Mouse (Mus musculus) kidney, adult 2 months (tissue): ENCODE results near the gene Park7. TPM values are rescaled to one million over a fixed set of nuclear protein-coding genes. Genes with fewer than 3 reads are reported as not detected.

Source experiments
- DNase-seq: peaks from one replicate; pipeline ENCODE4 v3.0.0; 2021
- H3K27ac ChIP-seq: fragments of 200-500 bp; 2 replicates; pipeline ENCODE4 v1.5.1; 2012; ENCODE audit warnings: low read depth, low read length, control low read depth, inconsistent platforms; ENCODE audit not compliant: insufficient read depth
- H3K27me3 ChIP-seq: fragments of 200-500 bp; replicated peaks from 2 replicates; pipeline ENCODE4 v1.6.1; 2012; ENCODE audit warnings: mild to moderate bottlenecking, moderate library complexity, low read length, inconsistent platforms; ENCODE audit not compliant: control insufficient read depth, insufficient read depth
- H3K36me3 ChIP-seq: fragments of 200-500 bp; 2 replicates; pipeline ENCODE4 v1.6.1; 2012; ENCODE audit warnings: mild to moderate bottlenecking, moderate library complexity, low read length, inconsistent platforms; ENCODE audit not compliant: control insufficient read depth, insufficient read depth
- H3K4me1 ChIP-seq: fragments of 200-500 bp; 2 replicates; pipeline ENCODE4 v1.6.1; 2011; ENCODE audit warnings: low read length; ENCODE audit not compliant: control insufficient read depth, insufficient read depth
- H3K4me3 ChIP-seq: fragments of 200-500 bp; 2 replicates; pipeline ENCODE4 v1.5.1; 2011; ENCODE audit warnings: mild to moderate bottlenecking, low read depth, low read length, control low read depth; ENCODE audit not compliant: insufficient read depth
- CTCF ChIP-seq: fragments of 200-500 bp; conservative IDR thresholded peaks from 2 replicates; pipeline ENCODE4 v1.5.1; 2011; ENCODE audit warnings: low read depth, mild to moderate bottlenecking, control low read depth, low read length, moderate library complexity, mixed read lengths; ENCODE audit not compliant: insufficient read depth, insufficient read length
- POLR2A ChIP-seq: fragments of 200-500 bp; IDR thresholded peaks from one replicate; pipeline ENCODE4 v1.6.1; 2011; ENCODE audit warnings: low read depth, low read length, control low read depth
- WGBS: fragments of 180-500 bp; shearing (Covaris S2); methylation state at CpG from one replicate; pipeline ENCODE4 v1.1.7; 2018; 5-methylcytosine and 5-hydroxymethylcytosine counted together
- polyA plus RNA-seq: library from polyadenylated mRNA; depleted of rRNA; stranded (reverse); fragments of >200 nt; gene quantifications from 2 replicates; pipeline ENCODE4 v1.2.3, GENCODE M21; 2012

Park7 gene
- polyA plus RNA-seq, 1 experiment = 444 TPM

DNA sequence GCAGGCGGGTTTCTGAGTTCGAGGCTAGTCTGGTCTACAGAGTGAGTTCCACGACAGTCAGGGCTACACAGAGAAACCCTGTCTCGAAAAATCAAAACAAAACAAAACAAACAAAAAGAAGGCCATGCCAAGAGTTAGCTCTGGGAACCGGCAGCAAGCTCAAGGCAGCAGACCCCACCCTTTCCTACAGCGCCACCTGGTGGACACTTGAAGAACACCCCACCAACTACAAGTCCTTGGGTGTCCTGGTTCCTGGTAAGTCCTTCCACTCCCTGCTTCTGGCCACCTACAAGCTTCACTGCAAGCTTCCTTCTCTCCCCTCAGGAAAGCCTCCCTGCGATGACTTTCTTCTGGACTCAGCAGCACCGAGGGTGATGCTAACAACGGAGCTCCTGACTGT lies 12.6 kb downstream of the Park7 start:
- 36% methylated on average over 9 of the region's 9 CpGs for WGBS
- Histone ChIP-seq H3K27me3 (no peaks in the 10 kb centered on the region), H3K4me3 (no peak overlapping the region), H3K4me1 (peaks cover 41% of the 10 kb centered on the region), H3K27ac (peak overlapping the region; percentile 85), H3K36me3 (peaks cover 5% of the 10 kb centered on the region)
- peak; percentile 81 for TF ChIP-seq CTCF
- TF ChIP-seq POLR2A = no peak
- DNase-seq = peak; percentile 81

DNA sequence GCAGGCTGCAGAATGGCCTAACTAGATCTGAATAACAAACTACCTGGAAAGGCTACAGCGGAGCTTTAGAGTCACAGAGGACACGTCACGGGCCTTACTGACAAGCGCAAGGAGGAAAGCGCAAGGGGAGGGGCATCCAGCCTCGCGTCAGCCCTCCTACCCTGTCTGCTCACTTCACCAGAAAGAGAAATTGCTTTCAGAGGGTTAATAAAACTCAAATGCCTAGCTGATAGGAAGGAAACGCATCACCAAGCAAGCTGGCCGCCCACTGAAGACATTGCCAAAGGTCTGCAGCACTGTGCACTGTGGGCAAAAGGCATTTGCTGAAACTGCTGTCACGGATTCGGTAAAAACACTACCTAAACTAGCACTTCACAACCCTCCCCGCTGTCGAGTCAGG lies 13.8 kb downstream of the Park7 start:
- no peak overlapping the region for H3K4me3 ChIP-seq

DNA sequence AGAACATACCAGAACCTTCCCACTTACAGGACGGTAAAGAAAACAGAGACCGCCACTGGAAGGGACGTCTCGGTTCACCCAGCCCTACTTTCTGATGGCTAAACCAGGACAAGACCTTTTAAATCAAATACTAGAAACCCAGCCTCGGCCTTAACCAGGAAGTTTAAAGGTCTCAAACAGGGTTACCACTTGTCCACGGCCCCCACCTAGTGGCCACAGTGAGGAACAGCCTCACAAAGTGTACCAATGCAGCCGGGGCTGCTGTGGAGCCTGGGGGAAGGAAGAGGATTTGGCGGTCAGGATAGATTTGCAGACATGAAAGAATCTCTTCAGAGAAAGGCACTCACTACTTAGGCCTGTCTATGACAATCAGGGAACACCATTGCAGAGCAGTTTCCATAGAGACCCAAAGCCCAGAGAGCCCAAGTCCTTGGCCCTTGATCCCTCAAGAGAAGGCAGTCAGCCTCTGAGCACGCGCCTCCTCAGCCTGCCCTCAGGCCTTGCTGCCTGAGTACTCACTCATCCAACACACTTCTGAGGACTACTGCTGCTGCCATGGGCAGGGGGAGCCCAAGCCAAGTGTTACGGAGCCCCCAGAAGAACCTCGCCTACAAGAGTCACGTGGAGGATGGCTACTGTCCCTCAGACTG lies 15.4 kb downstream of the Park7 start:
- Histone ChIP-seq H3K36me3 (peaks cover 2% of the 10 kb centered on the region), H3K4me3 (no peak overlapping the region), H3K27me3 (no peaks in the 10 kb centered on the region), H3K27ac (peak overlapping the region; percentile 56), H3K4me1 (peaks cover 39% of the 10 kb centered on the region; the same call in 1 of the 2 replicates)
- 24% methylated on average over 13 of the region's 13 CpGs for WGBS
- TF ChIP-seq CTCF = peak; percentile 93
- TF ChIP-seq POLR2A = no peak
- peak; percentile 86 for DNase-seq

More for the DNA sequence above, 13.8 kb downstream of the Park7 start:
- H3K36me3 ChIP-seq = peaks cover 2% of the 10 kb centered on the region
- H3K4me1 ChIP-seq = peaks cover 41% of the 10 kb centered on the region
- peak; percentile 74 for DNase-seq
- H3K27me3 ChIP-seq = no peaks in the 10 kb centered on the region
- WGBS = 59% methylated on average over 13 of the region's 13 CpGs
- H3K27ac ChIP-seq = peak overlapping the region; percentile 85
- TF ChIP-seq CTCF (no peak), POLR2A (no peak)

DNA sequence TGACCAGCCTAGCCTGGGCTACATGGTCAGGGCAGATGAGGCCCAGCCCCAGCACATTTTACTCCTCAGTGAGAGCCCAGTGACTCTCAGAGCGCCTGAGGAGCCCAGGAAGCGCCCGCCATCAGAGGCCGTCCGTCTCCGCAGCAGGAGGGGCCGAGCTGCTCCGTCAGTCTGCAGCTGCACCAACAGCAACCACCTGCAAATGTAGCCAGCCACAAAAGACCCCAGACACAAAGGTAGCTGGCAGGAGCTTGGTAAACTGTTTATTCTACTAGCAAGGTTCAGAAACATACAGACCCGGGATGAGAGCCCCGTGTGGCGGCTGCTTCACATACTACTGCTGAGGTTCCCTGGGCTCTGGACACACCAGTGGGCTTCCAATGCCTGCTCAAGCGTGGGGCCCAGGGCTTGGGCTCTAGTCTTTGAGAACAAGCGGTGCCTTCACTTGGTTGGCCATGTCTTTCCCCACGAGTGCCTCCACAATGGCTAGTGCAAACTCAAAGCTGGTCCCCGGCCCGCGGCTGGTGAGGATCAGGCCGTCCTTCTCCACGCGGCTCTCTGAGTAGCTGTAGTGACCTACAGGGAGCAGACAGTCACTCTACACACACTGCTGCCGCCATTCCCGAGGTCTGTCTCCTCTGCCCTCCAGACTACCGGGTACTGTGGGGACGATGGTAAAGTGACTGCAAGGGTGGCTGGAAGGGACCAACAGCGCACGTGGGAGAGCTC lies 17.2 kb downstream of the Park7 start:
- WGBS = 93% methylated on average over 26 of the region's 26 CpGs
- Histone ChIP-seq H3K27me3 (no peaks in the 10 kb centered on the region), H3K4me3 (no peak overlapping the region), H3K4me1 (peaks cover 24% of the 10 kb centered on the region; the same call in 1 of the 2 replicates), H3K27ac (no peak overlapping the region), H3K36me3 (peaks cover 2% of the 10 kb centered on the region)
- DNase-seq = no peak
- TF ChIP-seq POLR2A (no peak), CTCF (no peak)

DNA sequence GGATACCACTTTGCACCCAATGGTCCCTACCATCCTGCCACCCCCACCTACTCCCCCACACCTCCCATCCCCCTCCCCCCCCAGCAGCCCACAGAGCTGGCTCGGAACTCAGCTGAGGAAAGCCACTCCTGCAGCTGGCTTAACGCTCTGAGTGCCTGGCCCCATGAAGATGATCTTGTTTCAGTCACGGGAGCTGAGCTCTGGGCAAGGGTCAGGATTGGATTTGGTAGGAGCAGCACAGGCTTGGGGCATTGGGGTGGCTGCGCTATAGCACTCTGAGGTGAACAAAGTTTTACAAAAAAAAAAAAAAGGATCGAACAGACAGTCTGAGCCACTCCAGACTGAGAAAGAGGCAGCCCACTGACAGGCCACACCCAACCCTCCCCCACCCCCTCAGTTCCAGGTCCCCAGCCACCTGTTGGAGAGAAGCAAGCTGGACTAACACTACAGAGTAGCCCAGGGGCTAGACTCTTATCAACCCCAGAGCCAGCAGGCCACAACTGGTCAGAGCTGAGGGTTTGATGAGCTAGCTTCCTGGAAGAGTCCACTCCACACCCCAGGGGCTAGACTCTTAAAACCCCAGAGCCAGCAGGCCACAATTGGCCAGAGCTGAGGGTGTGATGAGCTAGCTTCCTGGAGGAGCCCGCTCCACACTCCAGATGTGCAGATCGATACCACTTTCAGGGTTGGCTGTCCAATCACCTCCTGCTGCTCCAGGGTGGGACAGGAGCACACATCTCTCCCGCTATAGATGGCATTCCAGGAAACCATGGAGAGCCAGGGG lies 19.3 kb downstream of the Park7 start:
- Histone ChIP-seq H3K36me3 (peaks cover 2% of the 10 kb centered on the region), H3K4me1 (peaks cover 19% of the 10 kb centered on the region; the same call in 1 of the 2 replicates), H3K4me3 (no peak overlapping the region), H3K27ac (no peak overlapping the region), H3K27me3 (no peaks in the 10 kb centered on the region)
- peak; percentile 70 for DNase-seq
- TF ChIP-seq POLR2A = no peak
- no peak for TF ChIP-seq CTCF
- 52% methylated on average over 8 of the region's 8 CpGs for WGBS

DNA sequence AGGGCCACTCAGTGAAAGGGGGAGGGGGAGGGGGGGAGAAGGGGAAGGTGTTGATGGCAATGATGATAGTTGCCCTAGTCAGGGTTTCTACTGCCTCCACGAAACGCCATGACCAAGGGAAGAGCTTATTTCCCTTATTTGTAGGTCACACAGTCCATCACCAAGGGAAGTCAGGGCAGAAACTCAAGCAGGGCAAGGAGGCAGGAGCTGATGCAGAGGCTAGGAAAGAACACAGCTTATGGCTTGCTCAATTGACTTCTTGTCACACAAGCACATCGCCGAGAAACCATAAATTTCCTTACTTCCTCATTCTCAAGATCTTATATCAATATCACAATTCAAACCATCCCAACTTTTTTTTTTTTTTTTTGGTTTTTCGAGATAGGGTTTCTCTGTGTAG lies 22.9 kb downstream of the Park7 start:
- no peak overlapping the region for H3K4me3 ChIP-seq
- TF ChIP-seq POLR2A (no peak), CTCF (no peak)
- H3K27me3 ChIP-seq = no peaks in the 10 kb centered on the region
- H3K4me1 ChIP-seq = peaks cover 18% of the 10 kb centered on the region; the same call in 1 of the 2 replicates
- no peaks in the 10 kb centered on the region for H3K36me3 ChIP-seq
- 65% methylated on average over 5 of the region's 5 CpGs for WGBS
- no peak for DNase-seq
- no peak overlapping the region for H3K27ac ChIP-seq
